Mouse (Mus musculus) kidney, postnatal 0 days (tissue): ENCODE data around the gene Rad23b. TPM values are rescaled to one million over a fixed set of nuclear protein-coding genes. Genes with fewer than 3 reads are reported as not detected.
A peak's percentile ranks its signal among the peaks of the same experiment; 100 is the strongest.

Experiments used
- ATAC-seq: fragments of 200-750 bp; cut with Nextera tagmentation; replicated peaks from 2 replicates; pipeline ENCODE4 v1.8.0; 2017; ENCODE audit warnings: low read depth, moderate number of reproducible peaks, moderate TSS enrichment, moderate library complexity; ENCODE audit not compliant: low FRiP score
- DNase-seq: peaks from one replicate; pipeline ENCODE4 v3.0.0-alpha.2; 2016; ENCODE audit warnings: low spot score
- H3K27ac ChIP-seq: fragments of 300-500 bp; sonication (generic); 2 replicates; pipeline ENCODE4 v1.5.1; 2014; ENCODE audit warnings: mild to moderate bottlenecking
- H3K27me3 ChIP-seq: fragments of 300-500 bp; sonication (generic); 2 replicates; pipeline ENCODE4 v1.6.1; 2014; ENCODE audit warnings: low read length, mixed read lengths; ENCODE audit not compliant: insufficient read depth
- H3K36me3 ChIP-seq: fragments of 300-500 bp; sonication (generic); 2 replicates; pipeline ENCODE4 v1.6.1; 2014; ENCODE audit warnings: low read length, mixed read lengths; ENCODE audit not compliant: insufficient read depth
- H3K4me1 ChIP-seq: fragments of 300-500 bp; sonication (generic); replicated peaks from 2 replicates; pipeline ENCODE4 v1.6.1; 2014; ENCODE audit warnings: antibody characterized with exemption, low read length, mixed read lengths; ENCODE audit not compliant: insufficient read depth
- H3K4me2 ChIP-seq: fragments of 300-500 bp; sonication (generic); 2 replicates; pipeline ENCODE4 v1.6.1; 2014; ENCODE audit warnings: mild to moderate bottlenecking, low read length, moderate library complexity, mixed read lengths
- H3K4me3 ChIP-seq: fragments of 300-500 bp; sonication (generic); replicated peaks from 2 replicates; pipeline ENCODE4 v1.5.1; 2014; ENCODE audit warnings: low read depth, low read length
- H3K9ac ChIP-seq: fragments of 300-500 bp; sonication (generic); 2 replicates; pipeline ENCODE4 v1.6.1; 2014; ENCODE audit warnings: low read depth, low read length
- H3K9me3 ChIP-seq: fragments of 300-500 bp; sonication (generic); replicated peaks from 2 replicates; pipeline ENCODE4 v1.6.1; 2016; ENCODE audit warnings: low read length, inconsistent platforms, mixed read lengths
- CTCF ChIP-seq: IDR thresholded peaks from 2 replicates; pipeline ENCODE4 v1.5.1; 2016; ENCODE audit warnings: antibody characterized with exemption, low read depth, mild to moderate bottlenecking, moderate library complexity
- WGBS: fragments of 180-500 bp; shearing (Covaris S2); extraction: QIAGEN DNeasy Blood & Tissue Kit; methylation state at CpG from one replicate; pipeline ENCODE4 v1.1.7; 2014; 5-methylcytosine and 5-hydroxymethylcytosine counted together
- polyA plus RNA-seq: library from polyadenylated mRNA; unstranded; fragments of >200 nt; fragmentation: Nextera tagmentation; extraction: Ambion mirVana; gene quantifications from 2 replicates; pipeline ENCODE4 v1.2.1, GENCODE M21; 2015

Rad23b gene
- polyA plus RNA-seq, 1 experiment from 2014 or later: 79.7 TPM

DNA sequence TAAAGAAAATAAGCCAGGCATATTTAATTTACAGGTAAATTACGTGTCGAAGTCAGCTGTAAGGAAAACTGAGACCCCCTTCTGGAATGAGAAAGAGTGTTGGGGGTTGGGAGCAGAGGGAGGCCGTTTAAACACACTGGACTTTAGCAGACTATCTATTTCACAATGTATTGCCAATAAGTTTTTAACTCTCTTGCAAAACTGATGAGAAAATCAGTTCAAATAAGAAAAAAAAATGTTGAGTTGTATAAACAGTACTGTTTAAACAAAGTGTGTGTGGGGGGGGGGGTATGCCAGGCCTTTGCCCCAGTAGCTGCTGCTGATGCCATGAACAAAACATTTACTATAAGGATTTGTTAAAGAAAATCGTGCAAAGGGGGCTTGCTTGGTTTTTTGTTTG is 10.5 kb upstream of the Rad23b start:
- H3K9me3 ChIP-seq: no peaks in the 10 kb centered on the region
- H3K27ac ChIP-seq: no peak overlapping the region
- no peak overlapping the region for H3K4me3 ChIP-seq
- TF ChIP-seq CTCF: no peak
- DNase-seq (no peak), ATAC-seq (no peak)
- H3K4me2 ChIP-seq: no peak overlapping the region
- 45% methylated on average over 4 of the region's 4 CpGs for WGBS
- H3K4me1 ChIP-seq: no peaks in the 10 kb centered on the region
- H3K36me3 ChIP-seq: no peaks in the 10 kb centered on the region
- no peaks in the 10 kb centered on the region for H3K27me3 ChIP-seq
- H3K9ac ChIP-seq: no peak overlapping the region

DNA sequence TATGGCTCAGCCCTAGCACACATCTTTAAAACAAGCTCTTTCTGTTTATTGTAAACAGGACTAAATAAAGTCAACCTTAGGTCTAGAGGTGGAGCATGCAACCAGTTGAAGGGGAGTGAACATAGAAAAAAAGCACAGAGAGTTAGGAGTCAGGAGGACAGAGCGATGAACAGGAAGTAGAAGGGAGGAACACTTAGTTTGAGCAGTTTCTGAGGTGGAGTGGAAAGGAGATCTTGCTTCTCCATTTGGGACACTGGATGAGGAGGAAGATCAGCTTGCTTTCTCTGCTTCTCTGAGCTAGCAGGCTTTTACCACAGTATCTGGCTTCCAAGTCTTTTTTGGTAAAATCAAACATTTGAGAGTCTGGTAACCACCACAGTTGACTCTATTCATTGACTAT is 8.0 kb upstream of the Rad23b start:
- no peaks in the 10 kb centered on the region for H3K27me3 ChIP-seq
- H3K36me3 ChIP-seq: no peaks in the 10 kb centered on the region
- no peak overlapping the region for H3K4me3 ChIP-seq
- TF ChIP-seq CTCF: no peak
- no peak overlapping the region for H3K4me2 ChIP-seq
- no peak overlapping the region for H3K27ac ChIP-seq
- no peak for DNase-seq
- no peak for ATAC-seq
- no peaks in the 10 kb centered on the region for H3K9me3 ChIP-seq
- no peak overlapping the region for H3K9ac ChIP-seq
- no peaks in the 10 kb centered on the region for H3K4me1 ChIP-seq
- WGBS: 92% methylated on average over 1 of the region's 1 CpGs

DNA sequence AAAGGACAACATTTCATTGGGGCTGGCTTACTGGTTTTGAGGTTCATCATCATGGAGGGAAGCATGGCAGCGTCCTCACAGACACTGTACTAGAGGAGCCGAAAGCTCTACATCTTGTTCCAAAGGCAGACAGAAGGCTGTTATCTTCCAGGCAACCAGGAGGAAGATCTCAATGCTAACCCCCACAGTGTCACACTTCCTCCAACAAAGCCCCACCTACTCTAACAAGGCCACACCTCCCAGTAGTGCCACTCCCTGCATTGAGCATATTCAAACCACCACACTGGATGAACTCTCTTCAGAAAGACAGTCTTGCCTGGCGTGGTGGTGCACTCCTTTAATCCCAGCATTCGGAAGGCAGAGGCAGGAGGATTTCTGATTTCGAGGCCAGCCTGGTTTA is 7.2 kb upstream of the Rad23b start:
- H3K4me2 ChIP-seq: no peak overlapping the region
- 83% methylated on average over 5 of the region's 5 CpGs for WGBS
- H3K4me3 ChIP-seq: no peak overlapping the region
- H3K27ac ChIP-seq: no peak overlapping the region
- H3K9me3 ChIP-seq: no peaks in the 10 kb centered on the region
- H3K4me1 ChIP-seq: no peaks in the 10 kb centered on the region
- H3K9ac ChIP-seq: no peak overlapping the region
- H3K27me3 ChIP-seq: no peaks in the 10 kb centered on the region
- ATAC-seq (no peak), DNase-seq (no peak)
- H3K36me3 ChIP-seq: no peaks in the 10 kb centered on the region
- TF ChIP-seq CTCF: no peak

DNA sequence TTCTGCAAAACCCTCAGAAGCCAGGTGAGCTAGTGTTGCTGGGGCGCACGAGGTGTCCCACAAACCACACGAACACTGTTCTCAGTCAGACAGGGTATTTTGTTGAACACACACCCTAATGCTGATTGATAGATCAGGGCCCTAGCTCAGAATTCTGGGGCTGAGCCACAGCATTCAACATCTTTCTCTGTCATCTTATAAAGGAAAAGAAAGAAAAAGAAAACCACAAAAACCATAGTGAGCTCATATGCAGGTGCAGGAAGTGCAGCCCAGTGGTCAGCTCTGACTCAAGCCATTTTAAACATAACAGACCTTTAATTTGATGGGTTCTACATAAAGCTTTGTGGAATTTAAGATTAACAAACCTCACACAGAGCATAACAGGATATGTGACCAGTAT is 6.6 kb upstream of the Rad23b start:
- H3K36me3 ChIP-seq: no peaks in the 10 kb centered on the region
- 90% methylated on average over 3 of the region's 3 CpGs for WGBS
- H3K4me2 ChIP-seq: no peak overlapping the region
- ATAC-seq (no peak), DNase-seq (no peak)
- H3K4me1 ChIP-seq: no peaks in the 10 kb centered on the region
- TF ChIP-seq CTCF: no peak
- H3K27me3 ChIP-seq: no peaks in the 10 kb centered on the region
- no peak overlapping the region for H3K27ac ChIP-seq
- no peak overlapping the region for H3K4me3 ChIP-seq
- H3K9me3 ChIP-seq: no peaks in the 10 kb centered on the region
- no peak overlapping the region for H3K9ac ChIP-seq

DNA sequence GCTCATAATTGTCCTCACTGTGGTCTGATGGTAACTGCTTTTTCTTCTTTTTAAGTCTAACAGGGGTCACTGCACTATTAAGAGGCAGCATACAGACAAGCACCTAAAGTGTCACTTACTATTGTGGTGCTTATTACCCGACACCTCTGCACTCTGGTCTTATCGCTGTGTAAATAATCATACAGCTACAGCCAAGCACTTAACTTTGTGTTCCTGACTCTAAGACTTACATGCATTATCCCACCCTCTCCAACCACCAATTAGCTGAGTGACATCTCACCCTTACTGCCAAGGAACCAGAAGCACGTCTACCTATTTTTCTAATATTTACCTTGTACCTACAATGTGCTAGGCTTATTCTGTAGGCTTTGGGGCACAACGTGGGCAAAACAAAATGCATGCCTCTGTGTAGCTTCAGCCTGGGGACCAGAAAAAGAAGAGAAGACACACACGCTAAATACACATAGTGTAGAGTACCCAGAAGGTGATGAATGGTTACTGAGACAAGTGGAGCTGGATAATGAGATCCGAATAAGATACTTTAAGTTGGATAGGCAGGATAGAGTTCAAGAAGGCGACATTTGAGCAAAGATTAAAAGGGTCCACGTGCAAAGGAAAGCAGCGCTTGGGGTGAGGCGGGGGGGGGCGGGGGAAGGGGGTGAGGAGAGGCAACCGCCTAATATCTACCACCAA is 938 bp upstream of the Rad23b start:
- ATAC-seq: no peak
- DNase-seq: no peak
- Histone ChIP-seq H3K4me1 (peaks cover 2% of the 10 kb centered on the region), H3K4me3 (peak overlapping the region; percentile 41), H3K9ac (peak overlapping the region; percentile 54), H3K9me3 (no peaks in the 10 kb centered on the region), H3K36me3 (no peaks in the 10 kb centered on the region), H3K27me3 (no peaks in the 10 kb centered on the region), H3K27ac (peak overlapping the region; percentile 78), H3K4me2 (peak overlapping the region; percentile 67)
- 7% methylated on average over 11 of the region's 12 CpGs for WGBS
- no peak for TF ChIP-seq CTCF

DNA sequence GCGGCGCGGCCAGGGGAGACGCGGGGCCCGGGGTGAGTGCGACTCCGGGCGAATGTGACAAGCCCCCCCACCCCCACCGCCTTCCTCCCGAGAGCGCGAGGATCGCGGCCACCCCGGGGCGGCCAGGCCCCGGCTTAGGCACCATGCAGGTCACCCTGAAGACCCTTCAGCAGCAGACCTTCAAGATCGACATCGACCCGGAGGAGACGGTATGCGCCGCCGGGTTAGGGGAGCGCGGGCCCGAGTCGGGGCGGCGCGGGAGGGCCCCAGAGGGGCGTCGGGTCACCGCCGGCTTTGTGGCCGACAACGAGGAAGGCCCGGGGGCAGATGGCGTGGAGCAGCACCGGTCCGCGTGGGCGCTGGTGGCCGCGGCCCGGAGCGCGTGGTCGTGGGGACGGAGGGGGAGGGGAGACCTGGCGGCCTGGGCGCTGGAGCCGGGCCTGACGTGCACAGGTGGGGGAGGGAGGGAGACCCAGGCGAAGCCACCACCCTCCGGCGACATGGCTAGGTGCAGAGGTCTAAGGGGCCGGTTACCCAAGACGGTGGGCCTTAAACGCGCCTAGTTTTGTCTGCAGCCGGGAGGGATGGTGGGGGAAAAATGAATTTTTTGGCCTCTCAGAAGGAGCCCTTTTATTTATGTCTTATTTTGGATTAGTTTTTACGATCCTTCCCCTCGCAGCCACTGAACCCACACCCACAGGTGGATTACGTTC is 532 bp downstream of the Rad23b start:
- H3K4me3 ChIP-seq: peak overlapping the region; percentile 99
- H3K9ac ChIP-seq: peak overlapping the region; percentile 96
- peak overlapping the region; percentile 94 for H3K27ac ChIP-seq
- peaks cover 2% of the 10 kb centered on the region for H3K4me1 ChIP-seq
- no peaks in the 10 kb centered on the region for H3K9me3 ChIP-seq
- DNase-seq (peak; percentile 60), ATAC-seq (peak; percentile 55)
- H3K27me3 ChIP-seq: no peaks in the 10 kb centered on the region
- no peaks in the 10 kb centered on the region for H3K36me3 ChIP-seq
- under 1% methylated on average over 60 of the region's 66 CpGs for WGBS
- TF ChIP-seq CTCF: no peak
- H3K4me2 ChIP-seq: peak overlapping the region; percentile 76
